ENCODE assay signal across 18 mouse cellular contexts in genomic region chr4:109048258-109048657, GRCm38 (mm10).
"Had no signal": no experiment of that assay in that cellular context is flagged by ENCODE, and none has a peak within 500 bp of the region (broad histone marks: within the 10 kb centered on the region; RNA-seq: fewer than 3 reads in every experiment).

No protein-coding gene starts in this region.

- H3K27me3 ChIP-seq: liver, embryonic 13.5 days; midbrain, embryonic 12.5 days; midbrain, embryonic 15.5 days; neural tube, embryonic 12.5 days; neural tube, embryonic 15.5 days; stomach, embryonic 15.5 days had no signal

- H3K9me3 ChIP-seq: liver, embryonic 13.5 days; midbrain, embryonic 12.5 days; midbrain, embryonic 15.5 days; neural tube, embryonic 12.5 days; neural tube, embryonic 15.5 days; stomach, embryonic 15.5 days had no signal

- H3K9ac ChIP-seq: liver, embryonic 13.5 days; midbrain, embryonic 12.5 days; midbrain, embryonic 15.5 days; neural tube, embryonic 12.5 days; neural tube, embryonic 15.5 days; stomach, embryonic 15.5 days had no signal

- ATAC-seq: midbrain, embryonic 15.5 days had no signal

- H3K4me3 ChIP-seq: left cerebral cortex, adult 2 months; liver, embryonic 13.5 days; midbrain, embryonic 12.5 days; midbrain, embryonic 15.5 days; neural tube, embryonic 12.5 days; neural tube, embryonic 15.5 days; stomach, embryonic 15.5 days had no signal

- H3K4me1 ChIP-seq: midbrain, embryonic 12.5 days; midbrain, embryonic 15.5 days; neural tube, embryonic 12.5 days; stomach, embryonic 15.5 days had no signal

- DNase-seq: kidney, adult 9 months; kidney, postnatal 10 days; kidney, postnatal 36 days; layer of hippocampus, postnatal 36 days; liver, embryonic 13.5 days; lung, adult 2 months; right cerebral cortex, adult 18-20 months; right cerebral cortex, postnatal 14 days; spleen, adult 18-20 months; thymus, adult 18-20 months; thymus, postnatal 36 days had no signal

- H3K27ac ChIP-seq: left cerebral cortex, adult 2 months; liver, embryonic 13.5 days; macrophage; midbrain, embryonic 12.5 days; midbrain, embryonic 15.5 days; neural tube, embryonic 12.5 days; neural tube, embryonic 15.5 days; stomach, embryonic 15.5 days had no signal

- H3K4me2 ChIP-seq: liver, embryonic 13.5 days; midbrain, embryonic 12.5 days; midbrain, embryonic 15.5 days; neural tube, embryonic 12.5 days; neural tube, embryonic 15.5 days; stomach, embryonic 15.5 days had no signal
